Mouse (Mus musculus) frontal cortex, postnatal 25 days (tissue): ENCODE data around the gene Prokr2.

ENCODE experiments used
- DNase-seq, 2 experiments: peaks; one replicate each; pipeline ENCODE4 v3.0.0; 2022; ENCODE audit warnings: low spot score in 2 of 2

Prokr2 gene

DNA sequence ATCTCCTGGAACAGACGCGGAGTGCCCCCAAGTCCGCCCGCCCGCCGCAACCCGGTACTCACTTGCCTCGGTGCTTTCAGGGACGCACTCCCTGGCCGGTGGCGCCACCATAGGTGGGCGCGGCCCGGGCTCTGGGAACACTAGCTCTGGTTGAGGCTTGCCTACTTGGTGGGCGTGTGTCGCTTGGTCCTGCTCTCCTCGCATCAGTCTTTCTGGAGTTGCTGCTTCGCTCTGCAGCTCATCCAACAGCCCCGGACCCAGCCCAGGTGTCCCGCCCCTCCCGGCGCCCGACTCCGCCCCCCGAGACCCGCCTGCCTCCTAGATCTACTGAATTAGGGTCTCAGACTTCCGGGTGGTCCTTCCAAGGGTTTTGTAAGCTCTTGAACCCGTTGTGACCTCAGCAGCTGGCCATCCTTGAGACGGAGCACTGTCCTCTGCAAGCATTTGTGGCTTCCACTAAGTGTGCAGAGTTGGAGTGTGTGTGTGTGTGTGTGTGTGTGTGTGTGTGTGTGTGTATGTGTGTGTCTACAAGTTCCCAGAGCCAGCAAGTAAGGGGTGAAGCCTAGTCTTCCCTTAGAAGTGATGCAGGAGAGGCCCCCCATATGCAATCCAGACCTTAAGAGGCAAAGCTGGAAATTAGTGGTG, at the start of gene Prokr2:
Gene Prokr2, minus strand, starts transcription at position 254 of the 645 bp plus-strand sequence.
- no peak for DNase-seq

GRCm38 (mm10) chr2:132427160-132427941, 42.1 kb upstream of the Prokr2 start:
- DNase-seq = no peak

DNA sequence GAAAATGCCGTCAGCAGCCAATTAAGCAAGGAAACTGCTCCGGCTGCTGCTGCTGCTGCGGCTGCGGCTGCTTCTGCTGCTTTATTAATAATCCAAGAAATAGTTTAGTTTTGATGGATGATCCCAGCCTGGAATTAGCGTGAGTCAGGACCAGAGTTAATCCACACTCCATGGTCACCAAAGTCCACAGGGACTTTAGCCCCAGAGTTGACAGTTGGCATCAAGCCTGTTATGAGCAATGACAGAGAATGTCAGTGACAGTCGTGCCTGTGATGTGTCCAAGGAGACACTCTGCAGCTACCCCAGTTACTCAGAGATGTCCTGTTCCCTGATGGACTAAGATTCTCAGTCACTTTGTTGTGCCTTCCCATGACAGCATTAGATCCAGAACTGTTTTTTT, 40.3 kb upstream of the Prokr2 start:
- no peak for DNase-seq

DNA sequence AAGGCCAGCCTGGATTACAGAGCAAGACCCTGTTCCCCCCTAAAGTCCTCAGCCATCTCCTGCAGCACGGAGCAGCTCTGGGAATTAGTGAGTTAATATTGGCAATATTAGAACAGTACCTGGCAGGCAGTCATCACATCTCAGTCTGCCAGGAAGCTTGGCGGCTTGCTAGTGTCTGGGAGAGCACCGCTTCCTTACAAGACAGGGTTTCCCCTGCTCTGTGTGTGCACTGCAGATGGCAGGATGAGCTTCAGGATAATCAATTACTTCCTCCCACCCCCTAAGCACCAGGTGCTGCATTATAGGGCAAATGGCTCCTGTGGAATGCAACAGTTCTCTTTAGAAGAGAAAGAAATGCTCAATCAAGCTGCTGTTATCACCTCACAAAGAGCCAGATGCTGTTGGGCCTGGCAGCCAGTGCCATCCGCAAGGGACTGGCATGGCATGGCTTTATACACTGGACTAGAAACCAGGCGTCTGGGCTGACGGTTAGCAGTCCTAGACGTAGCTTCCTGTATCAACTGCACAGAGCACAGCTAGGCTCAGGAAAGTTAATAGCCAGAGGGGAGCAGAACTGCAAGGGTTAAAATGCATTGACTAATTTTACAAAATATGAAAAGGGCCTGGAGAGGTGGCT, 38.3 kb upstream of the Prokr2 start:
- no peak for DNase-seq

DNA sequence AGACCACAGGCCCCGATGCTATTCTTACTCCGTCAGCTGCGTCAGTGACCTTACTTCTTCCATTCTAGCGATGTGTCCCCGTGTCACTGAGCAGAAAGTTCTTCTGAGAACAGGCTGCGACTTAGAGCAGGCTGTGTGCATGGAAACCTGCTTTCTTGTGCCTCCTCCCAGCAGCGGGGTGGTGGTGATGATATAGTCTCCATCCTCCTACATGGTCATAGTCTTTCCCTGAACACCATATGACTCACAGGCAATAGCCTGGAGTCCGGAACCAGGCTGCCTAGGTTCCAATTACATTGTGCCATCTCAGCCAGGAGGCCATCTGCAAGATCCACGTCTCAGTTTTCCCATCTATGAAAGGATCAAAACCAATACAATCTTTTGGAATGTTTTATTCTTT, 37.6 kb upstream of the Prokr2 start:
- peak in 1 of 2 experiments; percentile 5 for DNase-seq

DNA sequence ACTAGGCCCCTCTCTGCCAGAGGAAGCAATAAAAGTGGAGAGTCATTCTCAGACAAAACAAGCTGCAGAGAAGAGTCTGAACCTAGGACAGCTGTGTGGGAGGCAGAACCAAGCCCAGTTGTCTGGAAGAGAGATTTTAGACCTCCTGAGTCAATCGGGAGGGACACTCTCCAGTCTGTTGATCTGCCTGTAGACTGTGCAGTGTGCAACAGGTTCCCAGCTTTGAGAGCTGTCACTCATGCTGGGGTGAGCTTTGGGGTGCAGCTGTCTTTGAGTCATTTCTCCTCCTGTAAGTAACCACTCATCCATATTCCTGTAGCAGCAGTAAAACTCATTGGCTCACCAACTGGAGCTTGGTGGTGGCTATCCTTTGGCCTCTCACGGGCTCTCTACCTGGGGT, 33.2 kb upstream of the Prokr2 start:
- no peak for DNase-seq

DNA sequence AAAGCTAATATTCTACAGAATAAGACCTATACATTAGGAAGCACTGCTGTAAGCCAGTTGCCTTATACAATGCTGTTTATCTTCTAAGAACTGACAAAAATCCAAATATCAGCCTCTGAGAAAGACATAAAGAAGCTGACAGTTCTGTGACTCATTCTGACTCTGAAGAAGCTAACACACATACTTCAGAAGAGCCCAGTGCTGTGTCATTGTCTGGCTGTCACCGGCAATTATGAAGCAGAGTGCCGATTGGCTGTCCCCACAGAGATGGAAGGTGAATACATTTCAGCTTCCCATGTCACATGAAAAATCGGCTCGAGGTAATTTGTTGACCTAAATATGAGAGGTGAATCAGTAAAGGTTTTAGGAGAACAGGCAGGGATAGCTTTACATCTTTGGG, 24.9 kb upstream of the Prokr2 start:
- DNase-seq = no peak

GRCm38 (mm10) chr2:132398136-132398535, 12.9 kb upstream of the Prokr2 start:
- no peak for DNase-seq

GRCm38 (mm10) chr2:132395753-132396152, 10.5 kb upstream of the Prokr2 start:
- DNase-seq = no peak

DNA sequence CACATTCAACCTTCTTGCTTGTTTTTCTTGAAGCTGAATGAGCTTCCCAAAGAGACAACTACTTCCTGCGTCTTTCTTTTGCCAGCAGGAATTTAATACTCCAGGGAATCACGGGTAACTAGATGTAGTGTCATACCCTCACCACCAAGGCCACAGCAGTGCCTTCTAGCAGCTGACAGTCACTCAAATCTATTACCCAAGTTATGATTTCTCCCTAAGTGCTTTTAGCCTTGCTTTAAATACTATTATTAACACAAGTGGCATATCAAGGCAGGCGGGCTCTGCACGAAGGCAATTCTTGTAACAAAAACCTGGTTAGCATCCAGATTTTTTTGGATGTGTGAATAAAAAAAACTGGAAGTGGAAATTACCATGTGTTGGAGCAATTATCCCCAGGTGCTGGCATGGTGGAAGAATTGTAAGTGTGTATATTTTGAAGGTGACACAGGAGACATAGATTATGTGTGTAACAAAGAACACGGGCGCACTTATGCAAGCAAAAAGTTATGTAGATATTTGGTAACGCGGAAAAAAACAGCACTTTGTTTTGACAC, 5.4 kb upstream of the Prokr2 start:
- no peak for DNase-seq

DNA sequence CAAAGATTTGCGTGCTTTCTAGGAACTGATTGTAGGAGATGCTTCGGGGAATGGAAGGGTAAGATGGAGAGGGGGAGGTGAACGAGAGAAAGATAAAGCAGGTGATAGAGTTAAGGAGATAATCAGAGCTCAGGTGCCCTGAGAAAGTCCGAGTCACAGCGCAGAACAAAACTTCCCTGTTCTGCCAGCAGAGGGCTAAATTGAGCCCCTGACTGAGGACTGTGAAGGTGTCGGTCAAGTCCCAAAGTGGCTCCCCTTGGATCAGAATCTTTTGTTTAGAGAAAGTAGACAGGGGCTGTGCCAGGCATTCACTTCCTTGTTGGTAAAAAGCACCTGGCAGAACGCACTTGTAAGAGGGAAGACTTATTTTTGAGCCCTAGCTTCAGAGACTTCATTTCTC, 4.3 kb upstream of the Prokr2 start:
- no peak for DNase-seq

GRCm38 (mm10) chr2:132384511-132385193, 595 bp downstream of the Prokr2 start:
- DNase-seq = no peak

DNA sequence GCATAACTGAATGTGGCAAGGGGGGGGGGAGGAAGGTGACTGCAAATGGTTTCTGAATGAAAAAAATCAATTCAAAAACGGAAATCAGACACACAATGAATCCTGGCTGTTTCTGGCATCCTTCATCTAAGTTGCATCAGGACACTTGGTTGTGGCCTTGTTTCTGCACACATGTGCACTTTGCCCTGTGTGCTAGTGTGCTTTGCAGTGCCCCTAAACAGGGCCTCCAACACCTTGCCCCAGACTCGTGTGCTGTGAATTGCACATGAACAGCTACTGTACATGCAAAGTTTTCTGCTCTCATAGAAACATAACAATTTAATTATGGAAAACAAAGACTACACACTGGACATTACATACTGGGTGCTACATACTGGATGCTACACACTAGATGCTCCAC, 2.9 kb downstream of the Prokr2 start:
- no peak for DNase-seq

GRCm38 (mm10) chr2:132379690-132380089, 5.6 kb downstream of the Prokr2 start:
- DNase-seq = no peak

GRCm38 (mm10) chr2:132378602-132379150, 6.6 kb downstream of the Prokr2 start:
- DNase-seq = no peak

DNA sequence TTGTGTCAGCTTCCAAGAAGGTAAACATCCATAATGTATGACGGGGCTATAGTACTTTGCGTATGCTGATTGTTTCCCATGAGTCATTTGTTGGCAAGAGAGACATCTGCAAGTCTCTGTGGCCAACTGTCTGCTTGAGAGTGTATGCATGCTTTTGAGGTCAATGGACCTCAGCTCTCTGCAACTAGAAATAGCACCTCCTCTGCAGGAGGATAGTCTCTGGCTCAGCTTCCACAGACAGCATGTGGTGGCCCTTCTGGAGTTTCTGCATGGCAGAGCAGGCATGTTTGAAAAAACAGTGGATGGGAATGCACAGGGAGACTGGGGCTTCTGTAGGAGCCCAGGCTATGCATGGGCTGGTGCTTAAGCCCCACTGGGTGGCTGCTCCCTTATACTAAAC, 7.8 kb downstream of the Prokr2 start:
- DNase-seq = no peak

DNA sequence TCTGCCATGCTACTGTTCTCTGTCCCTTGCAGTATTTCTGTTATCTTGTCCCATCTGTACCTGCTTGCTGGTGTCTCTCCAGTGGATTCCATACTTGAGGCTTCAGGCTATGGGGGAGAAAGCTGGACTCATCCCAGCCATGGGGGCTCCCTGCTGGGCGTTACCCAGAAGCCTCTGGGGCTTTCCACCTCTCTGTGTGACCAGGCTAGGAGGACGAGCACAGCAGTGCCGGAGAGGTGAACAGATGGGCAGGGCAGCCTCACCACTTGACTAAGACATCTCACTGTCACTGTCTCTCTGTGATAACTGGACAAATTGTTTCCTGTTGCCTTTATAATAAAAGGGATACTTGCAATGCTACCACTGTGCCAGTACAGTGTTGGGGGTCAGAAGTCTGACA, 9.5 kb downstream of the Prokr2 start:
- DNase-seq = no peak

DNA sequence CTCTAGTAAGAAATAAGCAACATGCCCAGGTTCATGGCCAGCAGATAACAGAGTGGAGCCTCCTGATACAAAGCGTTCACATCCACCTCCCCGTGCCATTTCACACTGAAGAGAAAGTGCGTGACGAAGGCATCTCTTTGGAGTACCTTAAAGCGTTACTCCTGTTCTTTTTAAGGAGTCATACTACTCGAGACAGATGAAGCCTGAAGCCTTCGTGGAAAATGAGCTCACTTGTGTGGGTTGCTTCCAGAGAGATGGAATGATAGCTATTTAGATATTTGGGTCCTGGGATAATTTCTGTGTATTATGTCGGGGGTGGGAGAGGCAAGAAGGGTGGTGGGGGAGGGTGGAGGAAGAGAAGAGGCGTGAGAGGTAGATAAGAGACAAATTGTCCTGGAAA, 10.1 kb downstream of the Prokr2 start:
- DNase-seq = no peak

- DNase-seq = no peak
Measured at GRCm38 (mm10) chr2:132373748-132374147, 11.5 kb downstream of the Prokr2 start.

GRCm38 (mm10) chr2:132368433-132368832, 16.8 kb downstream of the Prokr2 start:
- no peak for DNase-seq

DNA sequence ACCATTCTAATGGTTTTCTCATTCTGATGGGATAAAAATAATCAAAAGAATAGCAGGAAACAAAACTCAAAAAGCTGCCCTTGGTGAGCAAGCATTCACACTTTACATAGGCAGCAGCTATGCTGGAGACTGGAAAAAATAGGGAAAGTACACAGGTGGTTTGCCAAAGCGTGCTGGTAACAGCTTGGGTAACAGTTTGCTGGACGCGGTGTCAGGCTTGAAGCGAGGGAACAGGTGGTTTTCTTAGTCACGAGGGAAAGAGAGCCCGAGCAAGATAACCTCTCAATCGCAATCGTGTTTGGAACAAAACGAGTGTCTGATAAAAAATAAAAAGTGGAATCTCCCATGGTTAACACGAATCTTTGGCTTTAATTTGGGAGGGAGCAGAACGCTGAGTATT, 41.4 kb downstream of the Prokr2 start:
- DNase-seq = no peak

GRCm38 (mm10) chr2:132341293-132341692, 44.0 kb downstream of the Prokr2 start:
- no peak for DNase-seq
